Mouse (Mus musculus) adrenal gland, postnatal 14 days (tissue): ENCODE measurements around the gene 2210408I21Rik. TPM values are rescaled to one million over a fixed set of nuclear protein-coding genes. Genes with fewer than 3 reads are reported as not detected.

Experiments
- DNase-seq: peaks from one replicate; pipeline ENCODE4 v3.0.0; 2021; ENCODE audit warnings: mixed read lengths
- total RNA-seq: library from RNA; stranded (reverse); gene quantifications from 2 replicates; pipeline ENCODE4 v1.2.3, GENCODE M21; 2021

Gene 2210408I21Rik
- total RNA-seq, 1 experiment from 2014 or later, result 8.8 TPM

GRCm38 (mm10) chr13:77275172-77275747, 139.9 kb downstream of the 2210408I21Rik start:
- no peak for DNase-seq

GRCm38 (mm10) chr13:77278659-77279413, 143.5 kb downstream of the 2210408I21Rik start:
- no peak for DNase-seq

- no peak for DNase-seq
Measured at GRCm38 (mm10) chr13:77295519-77295918, 160.2 kb downstream of the 2210408I21Rik start.

GRCm38 (mm10) chr13:77324101-77324500, 188.8 kb downstream of the 2210408I21Rik start:
- no peak for DNase-seq

GRCm38 (mm10) chr13:77326174-77326959, 191.0 kb downstream of the 2210408I21Rik start:
- DNase-seq, result no peak

- DNase-seq, result no peak
Measured at GRCm38 (mm10) chr13:77342097-77342496, 206.8 kb downstream of the 2210408I21Rik start.

GRCm38 (mm10) chr13:77385448-77385970, 250.2 kb downstream of the 2210408I21Rik start:
- DNase-seq, result no peak

GRCm38 (mm10) chr13:77386001-77386400, 250.7 kb downstream of the 2210408I21Rik start:
- DNase-seq, result no peak

- no peak for DNase-seq
Measured at GRCm38 (mm10) chr13:77388148-77388547, 252.8 kb downstream of the 2210408I21Rik start.

- DNase-seq, result no peak
Measured at GRCm38 (mm10) chr13:77389209-77389608, 253.9 kb downstream of the 2210408I21Rik start.

- no peak for DNase-seq
Measured at GRCm38 (mm10) chr13:77396374-77396773, 261.0 kb downstream of the 2210408I21Rik start.

- DNase-seq, result no peak
Measured at GRCm38 (mm10) chr13:77396981-77397380, 261.6 kb downstream of the 2210408I21Rik start.

- DNase-seq, result no peak
Measured at GRCm38 (mm10) chr13:77397646-77398045, 262.3 kb downstream of the 2210408I21Rik start.

GRCm38 (mm10) chr13:77398477-77398876, 263.1 kb downstream of the 2210408I21Rik start:
- no peak for DNase-seq

GRCm38 (mm10) chr13:77400762-77401161, 265.4 kb downstream of the 2210408I21Rik start:
- no peak for DNase-seq

GRCm38 (mm10) chr13:77408530-77408929, 273.2 kb downstream of the 2210408I21Rik start:
- no peak for DNase-seq

- DNase-seq, result no peak
Measured at GRCm38 (mm10) chr13:77409804-77410203, 274.5 kb downstream of the 2210408I21Rik start.

GRCm38 (mm10) chr13:77412829-77413228, 277.5 kb downstream of the 2210408I21Rik start:
- DNase-seq, result no peak

GRCm38 (mm10) chr13:77450007-77450567, 314.7 kb downstream of the 2210408I21Rik start:
- DNase-seq, result no peak

- DNase-seq, result no peak
Measured at GRCm38 (mm10) chr13:77470093-77470621, 334.8 kb downstream of the 2210408I21Rik start.

- no peak for DNase-seq
Measured at GRCm38 (mm10) chr13:77476420-77476819, 341.1 kb downstream of the 2210408I21Rik start.
